Mouse (Mus musculus): ENCODE measurements around the gene Llph.

The Llph gene

GRCm38 (mm10) chr10:120218996-120219395, 7.9 kb upstream of the Llph start:
- no peak for DNase-seq (ENCODE audit: low read depth, low spot score)

DNA sequence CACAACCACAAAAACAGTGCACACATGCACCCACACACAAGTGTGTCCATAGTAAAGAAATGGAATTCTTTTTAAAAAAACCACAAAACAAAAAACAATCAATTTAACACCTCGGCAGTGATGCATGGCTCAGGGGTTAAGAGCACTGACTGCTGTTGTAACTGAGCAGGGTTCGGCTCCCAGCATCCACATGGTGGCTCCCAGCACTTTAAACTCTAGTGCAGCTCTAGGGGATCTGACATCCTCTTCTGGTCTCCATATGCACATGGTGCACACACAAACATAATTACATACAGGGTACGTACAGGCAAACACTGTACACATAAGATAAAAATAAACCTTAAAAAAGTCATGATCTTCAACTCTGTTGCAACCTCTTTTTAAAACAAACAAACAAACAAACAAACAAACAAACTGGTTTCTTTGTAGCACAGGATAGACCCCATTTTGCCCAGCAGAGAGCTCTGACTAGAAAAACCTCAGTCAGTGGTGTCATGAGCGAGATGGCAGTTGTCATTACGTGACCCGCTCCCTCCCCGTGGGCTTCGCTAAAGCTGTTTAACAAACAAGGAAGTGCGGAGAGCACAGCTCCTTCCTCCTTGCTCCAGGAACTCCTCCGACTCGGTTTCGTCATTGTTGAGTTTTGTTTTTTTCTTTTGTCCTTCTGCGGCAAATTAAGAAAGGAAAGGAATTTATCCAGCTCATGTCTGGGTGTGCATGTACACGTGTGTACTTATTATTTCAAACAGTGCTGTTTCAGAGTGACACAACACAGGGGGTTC, 7.1 kb upstream of the Llph start:
- no peak for DNase-seq (ENCODE audit: low read depth, low spot score)

- DNase-seq (ENCODE audit: low read depth, low spot score): no peak
Measured at GRCm38 (mm10) chr10:120220776-120221175, 6.1 kb upstream of the Llph start.

DNA sequence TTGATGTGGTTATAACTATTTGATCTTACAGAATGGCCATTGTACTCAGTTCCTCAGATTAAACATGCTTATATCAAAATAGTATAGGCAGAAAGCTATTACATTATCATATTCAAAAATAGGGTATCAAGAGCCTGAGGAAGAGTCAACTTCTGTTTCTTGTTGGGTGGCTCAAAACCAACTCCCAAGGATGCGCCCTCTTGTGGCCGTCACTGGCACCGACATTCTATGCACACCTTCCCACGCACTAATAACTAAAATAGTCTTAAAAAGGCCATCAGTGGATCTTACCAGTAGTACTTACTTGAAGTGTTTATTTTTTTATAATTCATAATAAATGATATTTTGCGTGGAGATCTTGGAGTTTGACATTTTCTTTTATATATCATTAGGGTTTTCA, 4.8 kb downstream of the Llph start:
- no peak for DNase-seq (ENCODE audit: low read depth, low spot score)

GRCm38 (mm10) chr10:120233655-120234367, 6.9 kb downstream of the Llph start:
- DNase-seq (ENCODE audit: low read depth, low spot score): no peak

DNA sequence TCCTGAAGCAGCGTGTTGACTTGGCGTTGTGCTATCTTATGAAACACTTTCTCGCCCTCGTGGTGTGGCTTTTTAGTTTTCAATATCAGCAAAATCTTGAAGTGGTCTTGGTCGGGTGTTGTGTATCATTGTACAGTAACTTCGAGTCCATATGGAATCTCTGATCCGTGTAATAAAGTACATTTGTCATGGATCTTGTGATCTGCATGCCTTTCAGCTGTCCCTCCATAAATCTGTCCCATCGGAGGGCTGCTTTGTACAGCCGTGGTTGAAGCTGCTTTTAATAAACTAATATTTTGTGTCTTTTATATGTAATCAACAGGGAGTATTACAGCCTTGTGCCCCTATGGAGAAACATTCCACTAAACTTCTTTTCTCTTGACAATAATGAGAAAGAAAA, 10.0 kb downstream of the Llph start:
- DNase-seq (ENCODE audit: low read depth, low spot score): no peak

DNA sequence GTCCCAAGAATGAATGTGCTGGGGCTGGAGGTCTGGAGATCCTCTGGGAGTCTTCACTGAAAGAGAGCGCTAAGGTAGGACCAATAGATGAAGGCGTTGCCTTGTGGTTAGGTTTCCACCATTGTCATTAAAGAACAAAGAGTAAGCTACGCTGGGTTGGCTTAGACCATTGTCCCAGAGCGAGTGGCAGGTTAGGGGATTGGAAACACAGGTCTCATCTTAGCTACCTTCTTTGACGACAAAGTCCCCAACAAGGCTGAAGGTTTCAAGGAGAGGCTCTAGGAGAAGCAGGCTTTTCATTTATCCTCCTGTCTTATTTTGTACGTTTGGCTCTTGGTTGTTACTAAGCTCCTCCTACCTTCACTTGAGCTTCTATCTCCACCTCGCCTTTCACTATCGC, 11.4 kb downstream of the Llph start:
- DNase-seq (ENCODE audit: low read depth, low spot score): no peak

DNA sequence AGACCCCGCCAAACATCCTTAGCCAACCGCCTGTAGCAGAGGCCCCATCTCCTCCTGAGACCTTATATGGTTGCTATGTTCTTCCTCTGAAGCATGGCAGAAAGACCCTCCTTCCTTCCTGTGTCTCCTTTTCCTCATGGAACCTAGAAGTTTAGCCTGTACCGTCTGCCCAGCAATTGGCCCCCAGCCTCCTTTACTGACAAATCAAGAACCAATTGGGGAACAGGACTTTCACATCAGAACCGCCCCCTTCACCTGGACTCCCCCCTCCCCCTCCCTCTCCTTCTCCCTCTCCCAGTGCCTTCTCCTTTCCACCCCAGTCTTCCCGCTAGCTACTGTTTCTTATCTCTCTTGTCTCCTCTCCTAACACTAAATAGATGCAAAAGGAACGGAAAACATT, 12.6 kb downstream of the Llph start:
- DNase-seq (ENCODE audit: low read depth, low spot score): no peak

DNA sequence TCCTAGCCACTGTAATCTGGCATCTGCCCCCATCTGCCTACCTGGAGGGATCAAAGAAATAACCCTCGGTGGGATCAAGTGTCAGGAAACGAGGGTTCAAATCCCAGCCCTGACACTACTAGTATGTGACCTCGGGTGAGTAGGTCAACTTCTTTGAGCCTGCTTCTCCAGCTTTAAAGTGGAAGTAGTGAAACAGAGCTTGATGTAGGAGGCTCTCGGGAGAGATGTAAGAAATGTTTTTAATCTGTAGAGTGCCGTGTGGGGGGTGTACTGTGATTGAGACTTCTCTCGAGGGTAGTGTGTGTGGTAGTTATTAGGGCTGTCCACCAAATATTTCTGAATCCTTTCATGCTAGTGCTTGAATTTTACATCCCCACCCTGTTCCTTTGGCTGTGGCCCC, 15.6 kb downstream of the Llph start:
- DNase-seq (ENCODE audit: low read depth, low spot score): no peak

GRCm38 (mm10) chr10:120245681-120246080, 18.8 kb downstream of the Llph start:
- DNase-seq (ENCODE audit: low read depth, low spot score): no peak

DNA sequence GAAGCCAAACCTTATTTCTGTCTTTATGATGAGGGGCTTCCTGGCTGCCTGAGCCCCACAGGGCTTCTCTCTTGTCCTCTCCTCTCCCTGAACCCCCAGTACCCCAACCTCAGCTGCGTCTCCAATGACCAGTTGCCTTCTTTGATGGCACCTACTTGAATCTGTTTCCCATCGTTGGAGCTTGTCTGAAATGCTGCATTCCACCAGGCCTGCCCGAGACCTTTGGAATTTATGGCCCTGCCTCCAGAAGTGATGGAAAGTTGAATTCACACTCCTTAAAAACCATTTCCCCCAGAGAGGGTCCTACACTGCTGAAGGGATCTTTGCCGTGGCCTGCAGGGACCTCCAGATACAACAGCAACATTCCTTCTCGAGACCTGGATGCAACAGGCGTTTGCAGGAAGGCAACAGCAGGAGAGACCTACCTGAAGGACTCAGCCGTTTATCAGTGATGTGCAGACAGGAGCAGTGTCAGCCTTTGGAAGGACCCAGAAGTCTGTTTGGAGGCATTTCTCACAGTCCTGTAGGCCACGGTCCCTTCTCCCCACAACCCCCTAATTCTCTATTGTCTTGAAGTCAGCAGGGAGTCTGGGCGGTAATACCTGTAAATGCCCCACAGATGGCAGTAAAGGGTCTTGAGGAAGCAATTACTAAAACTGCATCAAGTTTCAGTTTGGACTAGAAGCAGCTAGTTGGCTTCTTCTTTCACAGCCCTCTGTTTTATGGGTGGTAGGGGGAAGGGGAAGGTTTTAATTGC, 20.3 kb downstream of the Llph start:
- no peak for DNase-seq (ENCODE audit: low read depth, low spot score)

DNA sequence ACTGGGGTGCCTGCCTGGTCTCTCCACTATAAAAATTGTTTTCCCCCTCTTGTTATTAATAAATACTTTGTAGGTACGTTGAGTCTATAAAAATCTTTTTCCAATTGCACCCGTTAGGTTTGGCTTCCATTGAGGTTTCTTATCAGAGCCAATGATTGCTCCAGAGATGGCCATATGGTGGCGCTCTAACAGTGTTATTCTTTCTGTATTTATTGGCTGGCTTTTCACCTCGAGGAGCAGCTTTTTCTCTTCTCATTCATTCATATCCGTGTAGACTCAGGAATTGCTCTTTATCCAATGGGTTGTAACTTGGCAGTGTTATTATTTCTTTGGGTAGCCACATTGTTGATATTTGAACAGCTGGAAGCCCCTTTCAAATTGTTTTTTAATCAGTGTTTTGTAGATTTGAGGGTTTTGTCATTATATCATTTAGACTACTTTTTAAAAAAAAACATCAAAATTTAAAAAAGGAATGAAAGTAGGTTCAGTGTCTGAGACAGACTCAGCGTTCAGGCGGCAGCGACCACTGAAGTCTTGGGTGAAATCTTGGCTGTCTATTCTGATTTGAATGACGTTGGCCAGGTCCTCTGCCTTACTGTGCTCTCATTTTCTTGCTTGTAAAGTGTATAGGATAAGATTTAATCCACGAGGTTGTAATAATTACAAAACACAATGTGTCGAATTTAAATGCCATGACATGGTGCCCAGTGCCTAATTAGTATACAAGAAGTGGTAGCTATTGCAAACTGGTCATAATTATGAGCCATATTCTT, 24.2 kb downstream of the Llph start:
- no peak for DNase-seq (ENCODE audit: low read depth, low spot score)

DNA sequence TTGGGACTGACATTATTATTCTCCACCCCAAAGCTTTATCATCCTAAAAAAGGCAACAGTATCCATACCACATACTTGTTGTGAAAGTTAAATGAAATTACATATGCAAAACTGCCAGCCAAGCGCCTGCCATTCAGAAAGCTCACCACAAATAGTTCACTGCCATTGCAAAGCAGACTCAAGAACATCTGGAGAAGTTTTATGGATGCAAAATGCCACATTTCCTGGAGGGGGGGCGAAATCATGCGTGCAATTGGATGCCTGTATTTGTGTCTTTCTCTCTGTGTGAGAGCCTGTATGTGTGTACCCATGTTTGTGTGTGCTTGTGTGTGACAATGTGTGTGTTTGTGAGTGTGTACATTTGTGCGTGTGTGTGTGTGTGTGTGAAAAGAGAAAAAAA, 24.9 kb downstream of the Llph start:
- no peak for DNase-seq (ENCODE audit: low read depth, low spot score)

- no peak for DNase-seq (ENCODE audit: low read depth, low spot score)
Measured at GRCm38 (mm10) chr10:120252800-120253199, 25.9 kb downstream of the Llph start.

- no peak for DNase-seq (ENCODE audit: low read depth, low spot score)
Measured at GRCm38 (mm10) chr10:120257231-120257630, 30.4 kb downstream of the Llph start.

DNA sequence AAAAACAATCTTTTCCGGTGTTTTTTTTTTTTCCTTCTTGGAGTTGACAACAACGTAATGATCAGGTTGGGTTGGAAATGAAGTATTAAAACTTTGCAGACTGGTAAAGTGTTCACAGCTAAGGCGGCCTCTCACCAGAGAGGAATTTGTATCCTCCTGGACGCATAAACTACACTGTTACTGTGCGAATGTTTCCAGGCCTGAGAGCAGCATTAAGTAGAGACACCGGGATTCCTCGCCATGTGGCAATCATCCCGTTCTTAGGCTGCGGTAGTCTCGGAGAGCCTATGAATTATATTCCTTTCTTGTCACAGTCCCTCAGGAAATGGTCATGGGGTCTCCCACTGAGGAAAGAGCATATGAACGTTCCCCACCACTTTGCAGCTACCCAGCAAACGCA, 40.9 kb downstream of the Llph start:
- no peak for DNase-seq (ENCODE audit: low read depth, low spot score)

GRCm38 (mm10) chr10:120269946-120270345, 43.1 kb downstream of the Llph start:
- no peak for DNase-seq (ENCODE audit: low read depth, low spot score)

DNA sequence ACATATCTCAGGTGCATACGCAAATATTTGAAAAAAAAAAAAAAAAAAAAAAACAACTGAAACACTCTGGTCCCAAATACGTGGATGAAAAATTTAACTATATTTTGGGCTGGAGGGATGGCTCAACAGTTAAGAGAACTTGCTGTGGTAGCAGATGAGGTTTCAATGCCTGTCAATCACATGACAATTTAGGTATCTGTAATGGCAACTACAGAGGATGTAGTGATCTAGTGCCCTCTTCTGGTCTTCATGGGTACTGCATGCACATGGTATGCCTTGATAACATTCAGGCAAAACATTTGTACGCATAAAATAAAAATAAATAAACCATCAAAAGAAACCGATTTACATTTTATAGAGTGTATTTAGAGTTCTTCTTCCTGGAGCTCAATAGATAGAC, 43.9 kb downstream of the Llph start:
- DNase-seq (ENCODE audit: low read depth, low spot score): no peak

- no peak for DNase-seq (ENCODE audit: low read depth, low spot score)
Measured at GRCm38 (mm10) chr10:120271318-120271717, 44.4 kb downstream of the Llph start.

DNA sequence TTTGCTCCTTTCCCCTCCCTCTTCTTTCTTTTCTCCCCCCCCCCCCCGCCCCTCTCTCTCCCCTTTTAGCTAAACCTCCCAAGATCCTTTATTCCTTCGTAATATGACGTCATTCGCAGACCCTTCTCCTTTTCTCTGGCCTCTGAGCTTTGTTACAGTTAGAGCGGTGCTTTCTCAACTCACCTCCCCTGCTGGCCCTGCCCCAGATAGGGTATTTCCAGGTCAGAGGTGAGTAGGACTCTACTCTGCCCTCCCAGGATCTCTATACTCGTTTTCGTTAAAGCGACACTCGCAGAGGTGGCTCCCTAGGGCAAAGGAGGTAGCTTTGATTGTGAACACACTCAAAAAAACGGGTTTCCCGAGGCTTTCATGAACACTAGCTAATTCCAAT, 45.0 kb downstream of the Llph start:
- no peak for DNase-seq (ENCODE audit: low read depth, low spot score)

DNA sequence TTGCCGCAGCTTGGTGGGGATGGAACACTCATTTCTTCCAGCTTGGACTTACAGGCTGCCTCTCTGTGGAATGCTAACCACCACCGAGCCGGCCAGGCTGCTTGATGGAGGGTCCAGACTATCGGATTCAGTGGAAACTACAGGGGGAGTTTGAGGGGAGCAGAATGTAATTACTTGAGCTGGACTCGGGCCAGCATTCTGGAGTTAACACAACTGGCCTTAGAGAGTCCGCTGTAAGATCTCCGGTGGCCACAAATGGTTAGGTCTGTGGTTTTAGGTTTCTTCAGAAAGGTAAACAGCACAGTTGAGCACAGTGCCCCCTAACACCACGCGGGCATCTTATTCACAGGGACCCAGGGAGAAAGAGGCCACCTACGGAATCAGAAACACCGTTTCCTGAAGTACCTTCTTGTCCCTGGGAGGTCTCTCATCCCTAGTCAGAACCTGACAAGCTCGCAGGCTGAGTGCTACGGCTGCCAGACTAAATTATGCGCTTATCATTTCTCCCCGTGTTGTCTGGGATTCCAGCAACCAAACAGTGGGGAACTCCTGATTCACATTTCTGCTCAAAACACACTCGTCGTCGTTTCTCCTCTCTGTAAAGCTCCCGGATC, 45.5 kb downstream of the Llph start:
- no peak for DNase-seq (ENCODE audit: low read depth, low spot score)

Data from retina, adult 2 months (tissue).